Mouse (Mus musculus): ENCODE measurements around the gene Rgs9. TPM values are rescaled to one million over a fixed set of nuclear protein-coding genes. Genes with fewer than 3 reads are reported as not detected.

Gene Rgs9
- polyA plus RNA-seq, 1 experiment from 2014 or later = 1.7 TPM

DNA sequence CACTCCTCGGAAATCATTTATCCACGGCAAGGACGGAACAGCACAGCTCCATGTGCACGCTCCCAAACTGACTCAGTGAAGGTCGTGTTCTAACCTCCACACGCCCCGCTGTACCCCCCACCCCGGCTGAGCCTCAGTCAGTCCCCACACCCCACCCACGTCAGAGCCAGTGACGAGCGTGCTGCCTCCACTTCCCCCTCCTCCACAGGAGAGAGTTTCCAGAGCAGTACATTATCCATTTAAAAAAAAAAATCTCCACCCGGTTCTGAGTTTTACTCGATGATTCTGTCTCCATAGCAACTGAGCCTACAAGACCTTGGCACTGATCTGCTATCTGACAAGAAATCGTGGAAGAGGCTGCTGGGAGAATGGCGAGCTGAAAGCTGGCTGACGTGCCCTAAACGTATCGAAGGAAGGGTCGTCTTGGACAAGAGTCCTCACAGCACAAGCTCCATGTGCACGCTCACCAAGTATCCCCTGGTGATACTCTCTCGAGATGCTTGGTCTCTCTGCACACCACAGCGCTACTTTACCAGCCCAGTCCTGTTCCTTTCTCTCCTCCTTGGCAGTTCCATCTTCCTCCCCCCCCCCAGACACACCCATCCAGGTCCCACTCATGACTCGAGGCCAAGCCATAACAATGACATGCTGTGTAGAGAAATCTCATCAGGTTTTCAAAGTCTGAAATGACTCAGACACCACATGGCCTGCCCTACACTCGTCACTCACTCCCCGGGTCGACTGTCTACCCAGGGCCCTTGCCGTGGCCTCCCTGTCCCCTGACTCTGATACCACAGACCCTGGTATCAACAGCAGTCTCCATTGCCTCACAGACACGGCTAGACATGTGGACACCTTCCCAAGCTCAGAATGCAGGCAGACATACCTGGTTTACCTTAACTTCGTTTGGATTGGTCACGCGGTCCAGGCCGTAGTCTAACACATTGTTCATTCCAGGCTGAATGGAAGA lies 38.7 kb downstream of the Rgs9 start:
- Histone ChIP-seq H3K27me3 (ENCODE audit: control insufficient read depth, insufficient read depth, low read length) (no peaks in the 10 kb centered on the region), H3K4me1 (ENCODE audit: control insufficient read depth, insufficient read depth, low read length) (no peaks in the 10 kb centered on the region), H3K27ac (ENCODE audit: low read depth, low read length) (no peak overlapping the region), H3K9me3 (ENCODE audit: control insufficient read depth, low read length) (no peaks in the 10 kb centered on the region; the same call in 1 of the 2 replicates), H3K4me3 (ENCODE audit: low read depth, low read length) (no peak overlapping the region), H3K9ac (ENCODE audit: low read length) (no peak overlapping the region), H3K4me2 (no peak overlapping the region), H3K36me3 (ENCODE audit: control insufficient read depth, insufficient read depth, low read length) (no peaks in the 10 kb centered on the region)
- DNase-seq (ENCODE audit: low spot score, missing footprints) (peak; percentile 60), ATAC-seq (ENCODE audit: low FRiP score) (no peak)
- 91% methylated on average over 32 of the region's 32 CpGs for WGBS

GRCm38 (mm10) chr11:109257824-109258223 lies 40.1 kb downstream of the Rgs9 start:
- no peak overlapping the region for H3K4me2 ChIP-seq
- H3K27me3 ChIP-seq (ENCODE audit: control insufficient read depth, insufficient read depth, low read length) = no peaks in the 10 kb centered on the region
- ATAC-seq (ENCODE audit: low FRiP score) (no peak), DNase-seq (ENCODE audit: low spot score, missing footprints) (no peak)
- 87% methylated on average over 2 of the region's 2 CpGs for WGBS
- H3K9me3 ChIP-seq (ENCODE audit: control insufficient read depth, low read length) = no peaks in the 10 kb centered on the region; the same call in 1 of the 2 replicates
- no peak overlapping the region for H3K4me3 ChIP-seq (ENCODE audit: low read depth, low read length)
- no peak overlapping the region for H3K27ac ChIP-seq (ENCODE audit: low read depth, low read length)
- H3K36me3 ChIP-seq (ENCODE audit: control insufficient read depth, insufficient read depth, low read length) = no peaks in the 10 kb centered on the region
- H3K9ac ChIP-seq (ENCODE audit: low read length) = no peak overlapping the region
- no peaks in the 10 kb centered on the region for H3K4me1 ChIP-seq (ENCODE audit: control insufficient read depth, insufficient read depth, low read length)

GRCm38 (mm10) chr11:109255022-109255421 lies 42.9 kb downstream of the Rgs9 start:
- Histone ChIP-seq H3K4me1 (ENCODE audit: control insufficient read depth, insufficient read depth, low read length) (no peaks in the 10 kb centered on the region), H3K4me3 (ENCODE audit: low read depth, low read length) (no peak overlapping the region), H3K9me3 (ENCODE audit: control insufficient read depth, low read length) (no peaks in the 10 kb centered on the region), H3K4me2 (no peak overlapping the region), H3K27ac (ENCODE audit: low read depth, low read length) (no peak overlapping the region), H3K9ac (ENCODE audit: low read length) (no peak overlapping the region), H3K36me3 (ENCODE audit: control insufficient read depth, insufficient read depth, low read length) (no peaks in the 10 kb centered on the region), H3K27me3 (ENCODE audit: control insufficient read depth, insufficient read depth, low read length) (no peaks in the 10 kb centered on the region)
- ATAC-seq (ENCODE audit: low FRiP score) (no peak), DNase-seq (ENCODE audit: low spot score, missing footprints) (peak; percentile 35)
- WGBS = 83% methylated on average over 4 of the region's 4 CpGs

DNA sequence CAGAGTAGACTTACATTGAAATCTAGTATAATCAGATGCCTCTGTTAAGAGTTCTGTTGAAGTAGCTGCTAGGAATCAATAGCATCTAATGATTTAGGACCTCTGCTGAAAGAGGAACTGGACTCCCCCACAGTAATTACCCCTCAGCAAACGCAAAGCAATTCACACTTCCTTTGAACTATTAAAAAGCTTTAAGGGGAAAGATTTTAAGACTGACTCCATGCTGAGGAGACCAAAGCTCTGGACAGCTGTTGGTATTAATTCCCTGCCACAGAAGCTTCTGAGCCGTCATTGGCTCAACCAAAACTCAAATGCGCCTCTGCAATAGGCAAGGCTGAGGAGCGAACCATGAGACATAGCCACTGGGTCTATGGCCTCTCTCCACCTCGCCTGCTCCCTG lies 45.4 kb downstream of the Rgs9 start:
- DNase-seq (ENCODE audit: low spot score, missing footprints) = peak; percentile 72
- H3K9ac ChIP-seq (ENCODE audit: low read length) = no peak overlapping the region
- H3K27ac ChIP-seq (ENCODE audit: low read depth, low read length) = no peak overlapping the region
- no peaks in the 10 kb centered on the region; the same call in 1 of the 2 replicates for H3K9me3 ChIP-seq (ENCODE audit: control insufficient read depth, low read length)
- no peak overlapping the region for H3K4me3 ChIP-seq (ENCODE audit: low read depth, low read length)
- H3K4me1 ChIP-seq (ENCODE audit: control insufficient read depth, insufficient read depth, low read length) = no peaks in the 10 kb centered on the region
- H3K36me3 ChIP-seq (ENCODE audit: control insufficient read depth, insufficient read depth, low read length) = no peaks in the 10 kb centered on the region
- WGBS = 60% methylated on average over 5 of the region's 5 CpGs
- no peak overlapping the region for H3K4me2 ChIP-seq
- ATAC-seq (ENCODE audit: low FRiP score) = no peak
- H3K27me3 ChIP-seq (ENCODE audit: control insufficient read depth, insufficient read depth, low read length) = no peaks in the 10 kb centered on the region

DNA sequence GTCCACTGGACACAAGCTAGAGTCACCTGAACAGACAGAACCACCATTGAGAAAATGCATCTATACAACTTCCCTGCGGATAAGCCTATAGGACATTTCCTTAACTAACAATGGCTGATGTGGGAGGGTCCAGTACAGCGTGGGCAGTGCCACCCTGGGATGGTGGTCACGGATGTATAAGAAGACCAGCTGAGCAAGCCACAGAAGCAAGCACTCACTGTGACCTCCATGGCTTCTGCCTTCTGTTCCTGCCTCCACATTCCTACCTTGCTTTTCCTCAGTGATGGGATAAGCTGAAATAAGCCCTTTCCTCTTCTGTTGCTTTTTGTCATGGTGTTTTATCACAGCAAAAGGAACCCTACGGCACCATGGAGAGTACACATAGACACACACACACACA lies 47.4 kb downstream of the Rgs9 start:
- no peak for ATAC-seq (ENCODE audit: low FRiP score)
- DNase-seq (ENCODE audit: low spot score, missing footprints) = peak; percentile 51

GRCm38 (mm10) chr11:109246920-109247319 lies 51.0 kb downstream of the Rgs9 start:
- Histone ChIP-seq H3K4me3 (ENCODE audit: low read depth, low read length) (no peak overlapping the region), H3K27ac (ENCODE audit: low read depth, low read length) (no peak overlapping the region), H3K4me2 (no peak overlapping the region), H3K9me3 (ENCODE audit: control insufficient read depth, low read length) (no peaks in the 10 kb centered on the region; the same call in 1 of the 2 replicates), H3K27me3 (ENCODE audit: control insufficient read depth, insufficient read depth, low read length) (no peaks in the 10 kb centered on the region; the same call in 1 of the 2 replicates), H3K4me1 (ENCODE audit: control insufficient read depth, insufficient read depth, low read length) (no peaks in the 10 kb centered on the region), H3K9ac (ENCODE audit: low read length) (no peak overlapping the region), H3K36me3 (ENCODE audit: control insufficient read depth, insufficient read depth, low read length) (no peaks in the 10 kb centered on the region)
- no peak for DNase-seq (ENCODE audit: low spot score, missing footprints)
- ATAC-seq (ENCODE audit: low FRiP score) = no peak
- 79% methylated on average over 3 of the region's 3 CpGs for WGBS

More for the DNA sequence above, 47.4 kb downstream of the Rgs9 start:
- Histone ChIP-seq H3K36me3 (ENCODE audit: control insufficient read depth, insufficient read depth, low read length) (no peaks in the 10 kb centered on the region), H3K9ac (ENCODE audit: low read length) (no peak overlapping the region), H3K4me3 (ENCODE audit: low read depth, low read length) (no peak overlapping the region), H3K9me3 (ENCODE audit: control insufficient read depth, low read length) (no peaks in the 10 kb centered on the region; the same call in 1 of the 2 replicates), H3K4me1 (ENCODE audit: control insufficient read depth, insufficient read depth, low read length) (no peaks in the 10 kb centered on the region), H3K4me2 (no peak overlapping the region), H3K27me3 (ENCODE audit: control insufficient read depth, insufficient read depth, low read length) (no peaks in the 10 kb centered on the region), H3K27ac (ENCODE audit: low read depth, low read length) (no peak overlapping the region)
- WGBS = 90% methylated on average over 4 of the region's 4 CpGs

DNA sequence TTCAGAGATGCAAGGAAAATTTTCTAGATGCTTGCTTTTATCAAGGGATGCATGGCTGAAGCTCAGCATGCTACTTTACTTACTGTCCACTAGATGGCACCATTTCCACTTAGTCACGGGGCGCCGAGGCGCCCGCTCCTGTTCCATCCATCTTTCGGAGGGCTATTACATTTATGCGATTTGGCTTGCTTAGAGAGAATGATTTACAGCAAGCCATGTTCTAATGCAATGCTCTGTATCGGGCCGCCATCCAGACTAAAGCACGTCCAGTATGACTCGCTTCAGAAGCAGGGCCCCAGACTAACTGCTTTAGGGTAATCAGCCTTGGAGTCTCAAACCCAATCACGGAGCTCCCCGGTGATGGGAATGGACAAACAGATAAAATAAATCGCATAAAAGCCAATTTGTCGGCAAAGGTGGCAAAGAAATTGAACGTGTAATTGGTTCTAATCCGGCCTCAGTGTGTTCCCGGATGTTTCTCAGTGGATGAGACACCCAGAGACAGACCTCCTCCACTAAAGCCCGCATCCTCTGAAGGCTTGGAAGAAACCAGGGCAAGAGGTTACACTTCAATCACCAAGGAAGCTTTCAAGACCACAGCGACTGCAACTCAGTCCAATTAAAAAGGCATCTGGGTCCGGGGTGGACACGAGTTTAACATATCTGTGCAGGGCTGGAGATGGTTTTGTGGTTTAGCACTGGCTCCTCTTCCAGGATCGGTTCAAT lies 53.1 kb downstream of the Rgs9 start:
- Histone ChIP-seq H3K9ac (ENCODE audit: low read length) (0 out of 2 replicates have a peak overlapping the region, but pooled peaks have one; percentile 9), H3K4me1 (ENCODE audit: control insufficient read depth, insufficient read depth, low read length) (no peaks in the 10 kb centered on the region), H3K4me3 (ENCODE audit: low read depth, low read length) (no peak overlapping the region), H3K27ac (ENCODE audit: low read depth, low read length) (no peak overlapping the region), H3K36me3 (ENCODE audit: control insufficient read depth, insufficient read depth, low read length) (no peaks in the 10 kb centered on the region), H3K9me3 (ENCODE audit: control insufficient read depth, low read length) (no peaks in the 10 kb centered on the region; the same call in 1 of the 2 replicates), H3K27me3 (ENCODE audit: control insufficient read depth, insufficient read depth, low read length) (no peaks in the 10 kb centered on the region; the same call in 1 of the 2 replicates), H3K4me2 (peak overlapping the region; percentile 33; the same call in 1 of the 2 replicates)
- DNase-seq (ENCODE audit: low spot score, missing footprints) (peak; percentile 94), ATAC-seq (ENCODE audit: low FRiP score) (peak; percentile 72)
- WGBS = 30% methylated on average over 23 of the region's 23 CpGs

GRCm38 (mm10) chr11:109240126-109240525 lies 57.8 kb downstream of the Rgs9 start:
- no peak overlapping the region for H3K9ac ChIP-seq (ENCODE audit: low read length)
- no peak overlapping the region for H3K4me2 ChIP-seq
- no peak for ATAC-seq (ENCODE audit: low FRiP score)
- H3K9me3 ChIP-seq (ENCODE audit: control insufficient read depth, low read length) = no peaks in the 10 kb centered on the region
- no peaks in the 10 kb centered on the region for H3K4me1 ChIP-seq (ENCODE audit: control insufficient read depth, insufficient read depth, low read length)
- H3K27me3 ChIP-seq (ENCODE audit: control insufficient read depth, insufficient read depth, low read length) = no peaks in the 10 kb centered on the region; the same call in 1 of the 2 replicates
- WGBS = 85% methylated on average over 4 of the region's 4 CpGs
- H3K36me3 ChIP-seq (ENCODE audit: control insufficient read depth, insufficient read depth, low read length) = no peaks in the 10 kb centered on the region
- no peak overlapping the region for H3K27ac ChIP-seq (ENCODE audit: low read depth, low read length)
- no peak overlapping the region for H3K4me3 ChIP-seq (ENCODE audit: low read depth, low read length)
- DNase-seq (ENCODE audit: low spot score, missing footprints) = no peak

DNA sequence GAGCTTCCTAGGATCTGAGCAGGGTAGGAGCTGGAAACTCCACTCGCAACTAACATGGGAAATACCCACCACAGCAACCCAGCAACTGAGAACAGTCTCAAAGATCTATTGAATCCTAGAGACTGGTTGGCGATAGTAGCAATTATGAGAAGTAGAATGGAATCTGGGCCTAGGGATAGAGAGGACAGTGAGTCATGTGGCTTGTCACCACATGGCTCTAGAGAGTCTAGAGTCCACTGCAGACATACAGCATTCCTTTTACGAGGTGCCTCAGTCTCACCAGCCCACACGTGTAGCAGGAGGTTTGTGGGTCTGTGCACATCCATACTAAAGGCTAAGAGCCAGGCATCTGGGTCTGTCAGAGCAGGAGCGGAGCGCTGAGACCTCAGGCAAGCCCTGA lies 59.3 kb downstream of the Rgs9 start:
- Histone ChIP-seq H3K4me2 (no peak overlapping the region), H3K36me3 (ENCODE audit: control insufficient read depth, insufficient read depth, low read length) (no peaks in the 10 kb centered on the region), H3K9ac (ENCODE audit: low read length) (no peak overlapping the region), H3K4me1 (ENCODE audit: control insufficient read depth, insufficient read depth, low read length) (no peaks in the 10 kb centered on the region), H3K27me3 (ENCODE audit: control insufficient read depth, insufficient read depth, low read length) (no peaks in the 10 kb centered on the region), H3K4me3 (ENCODE audit: low read depth, low read length) (no peak overlapping the region), H3K9me3 (ENCODE audit: control insufficient read depth, low read length) (no peaks in the 10 kb centered on the region), H3K27ac (ENCODE audit: low read depth, low read length) (no peak overlapping the region)
- WGBS = 86% methylated on average over 6 of the region's 6 CpGs
- DNase-seq (ENCODE audit: low spot score, missing footprints) (peak; percentile 74), ATAC-seq (ENCODE audit: low FRiP score) (no peak)
